Mouse (Mus musculus) thymus, adult 2 months (tissue): ENCODE data around the gene Fchsd2. TPM values are rescaled to one million over a fixed set of nuclear protein-coding genes. Genes with fewer than 3 reads are reported as not detected.
A peak's percentile ranks its signal among the peaks of the same experiment; 100 is the strongest.

Experiments
- DNase-seq: peaks from one replicate; pipeline ENCODE4 v3.0.0; 2021
- H3K27ac ChIP-seq: fragments of 200-500 bp; 2 replicates; pipeline ENCODE4 v1.5.1; 2012; ENCODE audit warnings: low read length, control low read depth; ENCODE audit not compliant: control insufficient read depth, insufficient read depth
- H3K27me3 ChIP-seq: fragments of 200-500 bp; 2 replicates; pipeline ENCODE4 v1.6.1; 2012; ENCODE audit warnings: mild to moderate bottlenecking, low read length, moderate library complexity, mixed read lengths; ENCODE audit not compliant: control insufficient read depth, insufficient read depth
- H3K36me3 ChIP-seq: fragments of 200-500 bp; 2 replicates; pipeline ENCODE4 v1.6.1; 2012; ENCODE audit warnings: mild to moderate bottlenecking, low read length, moderate library complexity; ENCODE audit not compliant: control insufficient read depth, insufficient read depth
- H3K4me1 ChIP-seq: fragments of 200-500 bp; replicated peaks from 2 replicates; pipeline ENCODE4 v1.6.1; 2012; ENCODE audit warnings: low read length; ENCODE audit not compliant: control insufficient read depth, insufficient read depth
- H3K4me3 ChIP-seq: fragments of 200-500 bp; 2 replicates; pipeline ENCODE4 v1.5.1; 2012; ENCODE audit warnings: mild to moderate bottlenecking, low read length, control low read depth, moderate library complexity; ENCODE audit not compliant: control insufficient read depth, insufficient read depth
- CTCF ChIP-seq: fragments of 200-500 bp; IDR thresholded peaks from 2 replicates; pipeline ENCODE4 v1.5.1; 2012; ENCODE audit warnings: mild to moderate bottlenecking, control low read depth, low read length, moderate library complexity, borderline replicate concordance; ENCODE audit not compliant: control insufficient read depth, poor library complexity, insufficient read depth; ENCODE audit errors: extremely low read depth
- POLR2A ChIP-seq: fragments of 200-500 bp; IDR thresholded peaks from 2 replicates; pipeline ENCODE4 v1.6.1; 2012; ENCODE audit warnings: mild to moderate bottlenecking, low read length, control low read depth, moderate library complexity; ENCODE audit not compliant: control insufficient read depth, poor library complexity, insufficient read depth; ENCODE audit errors: extremely low read depth
- WGBS: fragments of 180-500 bp; shearing (Covaris S2); methylation state at CpG from one replicate; pipeline ENCODE4 v1.1.7; 2018; 5-methylcytosine and 5-hydroxymethylcytosine counted together
- polyA plus RNA-seq: library from polyadenylated mRNA; depleted of rRNA; stranded (reverse); fragments of >200 nt; gene quantifications from 2 replicates; pipeline ENCODE4 v1.2.3, GENCODE M21; 2012

Fchsd2 gene
- polyA plus RNA-seq, 1 experiment: 14.3 TPM

GRCm38 (mm10) chr7:101320399-101321217 lies 227.9 kb downstream of the Fchsd2 start:
- peak; percentile 42 for DNase-seq
- no peak for TF ChIP-seq POLR2A
- no peak for TF ChIP-seq CTCF
- Histone ChIP-seq H3K27ac (no peak overlapping the region), H3K4me1 (peaks cover 22% of the 10 kb centered on the region), H3K36me3 (no peaks in the 10 kb centered on the region), H3K4me3 (peak overlapping the region; percentile 29), H3K27me3 (no peaks in the 10 kb centered on the region)
- 6% methylated on average over 33 of the region's 37 CpGs for WGBS

DNA sequence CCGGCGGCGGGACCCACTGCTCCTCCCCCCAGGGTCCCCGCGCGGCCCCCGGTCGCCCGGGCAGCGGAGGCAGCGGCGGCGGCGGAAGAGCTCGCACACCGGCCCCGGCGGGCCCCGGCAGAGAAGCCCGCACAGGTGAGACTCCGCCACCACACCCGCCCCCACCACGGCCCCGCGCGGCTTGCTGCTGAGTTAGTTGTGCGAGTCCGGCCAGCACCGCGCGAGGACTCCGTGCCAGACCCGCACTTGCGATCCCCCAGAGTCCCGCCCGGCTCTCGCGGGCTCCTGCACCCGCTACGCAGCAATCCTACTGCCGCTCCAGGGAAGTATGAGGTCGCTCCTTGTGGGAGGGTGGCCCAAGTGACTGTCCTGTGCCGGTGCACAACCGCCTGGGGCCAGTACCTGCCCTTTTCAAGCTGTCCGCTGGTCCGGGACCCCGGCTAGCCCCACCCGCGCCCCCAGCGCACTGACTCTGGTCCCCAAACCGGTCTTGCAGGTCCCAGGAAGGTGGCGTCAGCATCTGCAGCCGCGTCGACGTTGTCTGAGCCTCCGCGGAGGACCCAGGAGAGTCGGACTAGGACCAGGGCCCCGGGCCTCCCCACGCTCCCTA lies 228.7 kb downstream of the Fchsd2 start:
- Histone ChIP-seq H3K4me3 (peak overlapping the region; percentile 63), H3K27ac (no peak overlapping the region), H3K27me3 (no peaks in the 10 kb centered on the region), H3K4me1 (peaks cover 22% of the 10 kb centered on the region), H3K36me3 (no peaks in the 10 kb centered on the region)
- TF ChIP-seq CTCF: no peak
- TF ChIP-seq POLR2A: no peak
- WGBS: 2% methylated on average over 55 of the region's 61 CpGs
- peak; percentile 37 for DNase-seq

GRCm38 (mm10) chr7:101323141-101323594 lies 230.5 kb downstream of the Fchsd2 start:
- WGBS: 83% methylated on average over 4 of the region's 4 CpGs
- H3K27me3 ChIP-seq: no peaks in the 10 kb centered on the region
- no peak overlapping the region for H3K4me3 ChIP-seq
- DNase-seq: no peak
- no peak overlapping the region for H3K27ac ChIP-seq
- TF ChIP-seq POLR2A (no peak), CTCF (no peak)
- peaks cover 22% of the 10 kb centered on the region for H3K4me1 ChIP-seq
- H3K36me3 ChIP-seq: no peaks in the 10 kb centered on the region

DNA sequence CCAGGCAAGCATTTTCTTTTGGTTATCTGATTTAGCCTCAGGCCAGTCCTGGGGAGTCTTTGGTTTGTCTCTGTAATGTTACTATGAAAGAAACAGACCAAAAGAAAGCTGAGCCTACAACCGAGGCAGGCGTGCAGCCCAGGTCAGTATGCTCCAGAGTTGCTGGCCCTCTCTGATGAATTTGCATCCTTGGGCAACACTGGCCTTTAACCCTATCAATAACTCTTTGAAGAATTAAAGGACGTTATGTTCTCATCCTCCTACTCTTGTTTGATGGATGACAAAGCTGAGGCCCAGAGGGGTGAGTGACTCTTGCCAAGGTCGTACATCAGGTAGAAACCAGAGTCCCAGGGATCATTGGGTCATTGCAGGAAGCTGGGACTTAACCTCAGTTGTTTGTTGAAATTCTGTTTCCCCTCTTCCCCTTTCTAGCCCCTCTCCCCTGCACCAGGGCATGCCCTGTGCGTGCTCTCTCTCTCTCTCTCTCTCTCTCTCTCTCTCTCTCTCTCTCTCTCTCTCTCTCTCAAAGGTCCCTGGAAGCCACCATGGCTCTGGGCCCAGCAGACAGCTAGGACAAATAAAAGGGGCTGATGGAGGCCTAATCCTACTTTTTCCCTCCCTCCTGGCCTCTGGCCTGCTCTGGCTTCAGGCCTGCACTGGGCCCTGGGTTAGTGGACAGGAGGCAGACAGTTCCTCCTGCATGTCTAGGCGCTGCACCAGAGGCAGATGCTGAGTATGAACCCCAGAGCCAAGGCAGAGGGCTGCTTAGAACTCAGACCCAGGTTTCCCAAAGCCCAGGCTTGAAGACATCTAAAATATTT lies 231.7 kb downstream of the Fchsd2 start:
- Histone ChIP-seq H3K4me3 (no peak overlapping the region), H3K36me3 (no peaks in the 10 kb centered on the region), H3K27me3 (no peaks in the 10 kb centered on the region), H3K4me1 (peaks cover 22% of the 10 kb centered on the region), H3K27ac (no peak overlapping the region)
- no peak for TF ChIP-seq POLR2A
- no peak for TF ChIP-seq CTCF
- DNase-seq: no peak
- WGBS: 81% methylated on average over 6 of the region's 6 CpGs

DNA sequence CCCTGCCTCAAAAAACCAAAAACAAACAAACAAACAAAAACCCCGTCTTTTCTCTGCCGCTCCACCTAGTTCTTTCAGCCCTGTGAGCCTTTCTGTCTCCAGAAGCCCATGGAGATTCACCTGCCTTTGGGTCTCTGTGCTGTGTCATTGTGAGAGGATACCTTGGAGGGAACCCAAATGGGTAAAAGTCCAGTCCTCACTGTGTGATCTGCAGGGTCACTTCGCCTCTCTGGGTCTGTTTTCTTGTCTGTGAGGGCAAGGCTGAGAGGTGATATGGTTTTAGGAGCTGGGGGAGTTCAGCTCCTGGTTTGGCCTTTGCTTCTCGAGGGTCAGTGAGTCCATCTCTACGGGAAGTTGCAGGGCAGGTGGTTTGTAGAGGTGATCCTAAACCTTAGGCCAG lies 233.3 kb downstream of the Fchsd2 start:
- 92% methylated on average over 5 of the region's 5 CpGs for WGBS
- TF ChIP-seq CTCF (no peak), POLR2A (no peak)

GRCm38 (mm10) chr7:101327263-101327662 lies 234.6 kb downstream of the Fchsd2 start:
- no peak for DNase-seq

More for the DNA sequence above, 233.3 kb downstream of the Fchsd2 start:
- H3K27me3 ChIP-seq: no peaks in the 10 kb centered on the region
- no peaks in the 10 kb centered on the region for H3K36me3 ChIP-seq
- no peak overlapping the region for H3K27ac ChIP-seq
- no peak overlapping the region for H3K4me3 ChIP-seq
- no peak for DNase-seq
- peaks cover 12% of the 10 kb centered on the region for H3K4me1 ChIP-seq

More at GRCm38 (mm10) chr7:101327263-101327662, 234.6 kb downstream of the Fchsd2 start:
- H3K4me1 ChIP-seq: peaks cover 2% of the 10 kb centered on the region
- H3K4me3 ChIP-seq: no peak overlapping the region
- WGBS: 95% methylated on average over 5 of the region's 5 CpGs
- TF ChIP-seq CTCF: no peak
- TF ChIP-seq POLR2A: no peak
- H3K27ac ChIP-seq: no peak overlapping the region
- no peaks in the 10 kb centered on the region for H3K36me3 ChIP-seq
- no peaks in the 10 kb centered on the region for H3K27me3 ChIP-seq
